Mouse (Mus musculus) gastrocnemius, postnatal 4 days (tissue): Measurements from ENCODE around the gene Gm10334. TPM values are rescaled to one million over a fixed set of nuclear protein-coding genes. Genes with fewer than 3 reads are reported as not detected.
"Not testable (repeated sequence)": the region's sequence is repeated elsewhere in the genome, so short reads cannot be mapped to it uniquely, and the experiment has no call there.

Experiments
- DNase-seq, 2 experiments: peaks; one replicate each; pipeline ENCODE4 v3.0.0; 2021 to 2022; ENCODE audit warnings: low spot score in 2 of 2, mixed read lengths in 2 of 2
- long read RNA-seq, 2 experiments: library from polyadenylated mRNA; stranded (forward); transcript quantifications; one replicate each; pipeline ENCODE4 v2.0.0; 2021
- total RNA-seq, 2 experiments: library from RNA; stranded (reverse); gene quantifications; 2 replicates each; pipeline ENCODE4 v1.2.3; 2021

Gene Gm10334
- total RNA-seq, result not detected
- long read RNA-seq, experiment 1, result 0 reads
- long read RNA-seq, experiment 2, result 0 reads

DNA sequence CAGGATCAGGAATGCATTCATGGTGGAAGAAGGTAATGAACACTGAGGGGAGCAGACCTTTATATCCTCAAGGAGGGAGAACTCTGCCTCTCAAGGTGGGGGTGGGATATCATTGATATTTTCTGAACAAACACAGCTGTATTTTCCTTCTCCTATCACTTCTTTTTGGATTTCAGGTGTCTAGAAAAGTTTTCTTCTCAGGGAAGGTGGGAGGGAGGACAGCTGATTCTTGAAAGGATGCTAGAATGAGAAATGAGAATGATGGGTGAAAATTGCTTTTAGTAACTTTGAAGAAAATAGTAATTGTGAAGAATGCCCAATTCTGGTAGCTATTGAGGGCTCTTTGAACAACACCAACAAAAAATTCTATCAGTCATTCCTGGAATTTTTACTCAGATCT, at the start of gene Gm10334:
TSS of gene Gm10334 (minus strand) at position 101 of the 400 bp plus-strand sequence.
- DNase-seq, result not testable (repeated sequence)

- DNase-seq, result not testable (repeated sequence)
Measured at GRCm38 (mm10) chr6:41458632-41459031, 12.7 kb upstream of the Gm10334 start, which contains the start of gene Prss1. TSS of gene Prss1 (plus strand) at chr6:41458932.

GRCm38 (mm10) chr6:41442261-41442660, 3.7 kb downstream of the Gm10334 start:
- DNase-seq, result not testable (repeated sequence)

Other genes starting within 250 kb of the Gm10334 start
- not detected for gene Try4, start 143.9 kb downstream of the Gm10334 start, total RNA-seq
- gene Try5, start 129.3 kb downstream of the Gm10334 start, total RNA-seq, result not detected
- not detected for gene Try10, start 92.0 kb downstream of the Gm10334 start, total RNA-seq
- gene Prss3, start 68.5 kb downstream of the Gm10334 start, total RNA-seq, result not detected
- gene Gm5771, start 53.8 kb downstream of the Gm10334 start, total RNA-seq, result not detected
- not detected for gene Prss1, start 12.8 kb upstream of the Gm10334 start, total RNA-seq
- gene Prss2, start 75.6 kb upstream of the Gm10334 start, total RNA-seq, result not detected
- gene Ephb6, start 159.3 kb upstream of the Gm10334 start, total RNA-seq, result 1 to 10 TPM; 5.1 to 5.8 TPM
- not detected for gene Trpv6, start 190.3 kb upstream of the Gm10334 start, total RNA-seq
- gene Trpv5, start 234.6 kb upstream of the Gm10334 start, total RNA-seq, result not detected
- gene Llcfc1, start 238.3 kb upstream of the Gm10334 start, total RNA-seq, result not detected